Mouse (Mus musculus): ENCODE results near the gene Rapgef5.

- TF ChIP-seq MAX (IDR thresholded peaks at IDR 0.05; ENCODE audit: low read length) (no peak), CTCF (conservative IDR thresholded peaks at IDR 0.05 in 1 of 2, IDR thresholded peaks at IDR 0.05 in 1 of 2; ENCODE audit: low read depth in 2 of 2, low read length in 2 of 2) (no peak; a peak in 1 of 4 replicates), EP300 (IDR thresholded peaks at IDR 0.05; ENCODE audit: low read length) (no peak), MAFK (IDR thresholded peaks at IDR 0.05; ENCODE audit: insufficient replicate concordance, low read length) (no peak), ELF1 (IDR thresholded peaks at IDR 0.05; ENCODE audit: low read depth, low read length) (no peak), MAZ (IDR thresholded peaks at IDR 0.05; ENCODE audit: low read depth, low read length) (no peak), POLR2A (IDR thresholded peaks at IDR 0.05; ENCODE audit: low read depth, low read length) (no peak)
These were observed 75.7 kb downstream of the Rapgef5 start for GRCm38 (mm10) chr12:117592019-117592418.

Data from CH12.LX (cell line).